Mouse (Mus musculus) thymus, adult 2 months (tissue): Measurements from ENCODE around the gene Snip1.

Experiments
- CTCF ChIP-seq: fragments of 200-500 bp; IDR thresholded peaks from 2 replicates; pipeline ENCODE4 v1.5.1; 2012; ENCODE audit warnings: mild to moderate bottlenecking, control low read depth, low read length, moderate library complexity, borderline replicate concordance; ENCODE audit not compliant: control insufficient read depth, poor library complexity, insufficient read depth; ENCODE audit errors: extremely low read depth
- POLR2A ChIP-seq: fragments of 200-500 bp; IDR thresholded peaks from 2 replicates; pipeline ENCODE4 v1.6.1; 2012; ENCODE audit warnings: mild to moderate bottlenecking, low read length, control low read depth, moderate library complexity; ENCODE audit not compliant: control insufficient read depth, poor library complexity, insufficient read depth; ENCODE audit errors: extremely low read depth

- TF ChIP-seq CTCF (no peak), POLR2A (no peak)
These were observed 49.2 kb downstream of the Snip1 start for GRCm38 (mm10) chr4:125115710-125116089.
